Mouse (Mus musculus) limb, embryonic 14.5 days (tissue): ENCODE results near the gene Mrpl38. TPM values are rescaled to one million over a fixed set of nuclear protein-coding genes. Genes with fewer than 3 reads are reported as not detected.
A peak's percentile ranks its signal among the peaks of the same experiment; 100 is the strongest.

ENCODE experiments used
- ATAC-seq: fragments of 200-750 bp; cut with Nextera tagmentation; 2 replicates; pipeline ENCODE4 v1.8.0; 2017; ENCODE audit warnings: low read depth, moderate number of reproducible peaks, moderate TSS enrichment; ENCODE audit not compliant: low FRiP score
- DNase-seq: peaks from one replicate; pipeline ENCODE4 v3.0.0-alpha.2; 2015; ENCODE audit warnings: low spot score
- H3K27ac ChIP-seq: fragments of 300-500 bp; sonication (generic); replicated peaks from 2 replicates; pipeline ENCODE4 v1.5.1; 2014; ENCODE audit warnings: low read depth, mild to moderate bottlenecking, low read length, moderate library complexity, mixed read lengths
- H3K27me3 ChIP-seq: fragments of 300-500 bp; sonication (generic); 2 replicates; pipeline ENCODE4 v1.6.1; 2014; ENCODE audit warnings: low read length, mixed read lengths; ENCODE audit not compliant: control insufficient read depth, insufficient read depth
- H3K36me3 ChIP-seq: fragments of 300-500 bp; sonication (generic); 2 replicates; pipeline ENCODE4 v1.6.1; 2014; ENCODE audit warnings: mild to moderate bottlenecking, low read length, moderate library complexity, mixed read lengths; ENCODE audit not compliant: control insufficient read depth, insufficient read depth
- H3K4me1 ChIP-seq: fragments of 300-500 bp; sonication (generic); 2 replicates; pipeline ENCODE4 v1.6.1; 2014; ENCODE audit warnings: antibody characterized with exemption, low read length, mixed read lengths; ENCODE audit not compliant: control insufficient read depth, insufficient read depth
- H3K4me2 ChIP-seq: fragments of 300-500 bp; sonication (generic); replicated peaks from 2 replicates; pipeline ENCODE4 v1.6.1; 2014; ENCODE audit warnings: low read depth, mild to moderate bottlenecking, low read length, moderate library complexity; ENCODE audit not compliant: severe bottlenecking
- H3K4me3 ChIP-seq: fragments of 300-500 bp; sonication (generic); replicated peaks from 2 replicates; pipeline ENCODE4 v1.5.1; 2014; ENCODE audit warnings: low read length
- H3K9ac ChIP-seq: fragments of 300-500 bp; sonication (generic); 2 replicates; pipeline ENCODE4 v1.6.1; 2014; ENCODE audit warnings: mild to moderate bottlenecking, low read depth, low read length, moderate library complexity; ENCODE audit not compliant: severe bottlenecking
- H3K9me3 ChIP-seq: fragments of 300-500 bp; sonication (generic); 2 replicates; pipeline ENCODE4 v1.6.1; 2016; ENCODE audit warnings: low read length; ENCODE audit not compliant: control insufficient read depth
- POLR2A ChIP-seq: fragments of 200-500 bp; IDR thresholded peaks from 2 replicates; pipeline ENCODE4 v1.8.0; 2012; ENCODE audit warnings: inconsistent platforms, mild to moderate bottlenecking, moderate library complexity, borderline replicate concordance; ENCODE audit not compliant: insufficient read depth, insufficient read length; ENCODE audit errors: extremely low read depth
- WGBS: fragments of 180-500 bp; shearing (Covaris S2); extraction: QIAGEN DNeasy Blood & Tissue Kit; methylation state at CpG from one replicate; pipeline ENCODE4 v1.1.7; 2014; 5-methylcytosine and 5-hydroxymethylcytosine counted together
- polyA plus RNA-seq, 2 experiments: library from polyadenylated mRNA; depleted of rRNA in 1 of 2; stranded (reverse) in 1 of 2; unstranded in 1 of 2; fragments of >200 nt; fragmentation: Nextera tagmentation in 1 of 2; extraction: Ambion mirVana in 1 of 2; gene quantifications; 2 replicates each; pipeline versions ENCODE4 v1.2.1 to v1.2.3; 2012 to 2014

The Mrpl38 gene
- polyA plus RNA-seq, 2 experiments = 56.4 to 85.8 TPM

- no peak overlapping the region for H3K4me3 ChIP-seq
- 18% methylated on average over 10 of the region's 11 CpGs for WGBS
- no peak for TF ChIP-seq POLR2A
- H3K4me1 ChIP-seq = peaks cover 42% of the 10 kb centered on the region
- H3K36me3 ChIP-seq = no peaks in the 10 kb centered on the region
- DNase-seq (peak; percentile 29), ATAC-seq (peak; percentile 35; the same call in 1 of the 2 replicates)
- H3K4me2 ChIP-seq = no peak overlapping the region
- no peaks in the 10 kb centered on the region for H3K9me3 ChIP-seq
- peak overlapping the region; percentile 47 for H3K9ac ChIP-seq
- peak overlapping the region; percentile 87 for H3K27ac ChIP-seq
- H3K27me3 ChIP-seq = peaks cover 5% of the 10 kb centered on the region
Measured at GRCm38 (mm10) chr11:116101931-116102381, 36.7 kb downstream of the Mrpl38 start.

GRCm38 (mm10) chr11:116100839-116101238 lies 37.8 kb downstream of the Mrpl38 start:
- no peaks in the 10 kb centered on the region for H3K9me3 ChIP-seq
- no peak overlapping the region for H3K4me2 ChIP-seq
- WGBS = 86% methylated on average over 7 of the region's 7 CpGs
- no peaks in the 10 kb centered on the region for H3K27me3 ChIP-seq
- DNase-seq (no peak), ATAC-seq (no peak)
- no peak overlapping the region for H3K9ac ChIP-seq
- H3K27ac ChIP-seq = no peak overlapping the region
- no peaks in the 10 kb centered on the region for H3K36me3 ChIP-seq
- peaks cover 36% of the 10 kb centered on the region for H3K4me1 ChIP-seq
- H3K4me3 ChIP-seq = no peak overlapping the region
- no peak for TF ChIP-seq POLR2A

GRCm38 (mm10) chr11:116100385-116100784 lies 38.3 kb downstream of the Mrpl38 start:
- H3K27ac ChIP-seq = no peak overlapping the region
- H3K4me1 ChIP-seq = peaks cover 36% of the 10 kb centered on the region
- peak; percentile 53 for DNase-seq
- no peaks in the 10 kb centered on the region for H3K9me3 ChIP-seq
- H3K9ac ChIP-seq = no peak overlapping the region
- TF ChIP-seq POLR2A = no peak
- no peaks in the 10 kb centered on the region for H3K36me3 ChIP-seq
- ATAC-seq = peak; percentile 35; the same call in 1 of the 2 replicates
- 71% methylated on average over 6 of the region's 6 CpGs for WGBS
- no peak overlapping the region for H3K4me3 ChIP-seq
- no peaks in the 10 kb centered on the region for H3K27me3 ChIP-seq
- H3K4me2 ChIP-seq = no peak overlapping the region

- Histone ChIP-seq H3K4me2 (no peak overlapping the region), H3K9me3 (no peaks in the 10 kb centered on the region), H3K27ac (no peak overlapping the region), H3K36me3 (no peaks in the 10 kb centered on the region), H3K27me3 (no peaks in the 10 kb centered on the region), H3K4me1 (peaks cover 34% of the 10 kb centered on the region), H3K4me3 (no peak overlapping the region), H3K9ac (no peak overlapping the region)
- WGBS = 91% methylated on average over 6 of the region's 6 CpGs
- DNase-seq (no peak), ATAC-seq (no peak)
- no peak for TF ChIP-seq POLR2A
Measured at GRCm38 (mm10) chr11:116099462-116099861, 39.2 kb downstream of the Mrpl38 start.

GRCm38 (mm10) chr11:116098711-116099460 lies 39.8 kb downstream of the Mrpl38 start:
- Histone ChIP-seq H3K9ac (no peak overlapping the region), H3K27me3 (no peaks in the 10 kb centered on the region), H3K27ac (no peak overlapping the region), H3K9me3 (no peaks in the 10 kb centered on the region), H3K36me3 (no peaks in the 10 kb centered on the region), H3K4me1 (peaks cover 28% of the 10 kb centered on the region), H3K4me2 (no peak overlapping the region), H3K4me3 (no peak overlapping the region)
- ATAC-seq (no peak), DNase-seq (no peak)
- WGBS = 73% methylated on average over 14 of the region's 14 CpGs
- no peak for TF ChIP-seq POLR2A
